Mouse (Mus musculus) embryonic fibroblast, embryonic 13.5 days (primary cell): ENCODE results near the gene Tmem19.

ENCODE experiments used
- CTCF ChIP-seq: IDR thresholded peaks from 2 replicates; pipeline ENCODE4 v1.5.1; 2011; ENCODE audit warnings: mild to moderate bottlenecking, control low read depth, low read length, moderate library complexity, borderline replicate concordance; ENCODE audit not compliant: insufficient read depth
- POLR2A ChIP-seq: IDR thresholded peaks from 2 replicates; pipeline ENCODE4 v1.6.1; 2011; ENCODE audit warnings: low read depth, mild to moderate bottlenecking, control low read depth, low read length, moderate library complexity

- TF ChIP-seq POLR2A: no peak
- no peak for TF ChIP-seq CTCF
Observed at GRCm38 (mm10) chr10:115307331-115307875, 54.9 kb downstream of the Tmem19 start.
